Mouse (Mus musculus) layer of hippocampus, postnatal 10 days (tissue): Measurements from ENCODE around the gene Smim13. TPM values are rescaled to one million over a fixed set of nuclear protein-coding genes. Genes with fewer than 3 reads are reported as not detected.

ENCODE experiments used
- DNase-seq, 2 experiments: peaks; one replicate each; pipeline ENCODE4 v3.0.0; 2021; ENCODE audit warnings: low spot score in 2 of 2
- total RNA-seq, 2 experiments: library from RNA; stranded (reverse); gene quantifications; 2 replicates each; pipeline ENCODE4 v1.2.3; 2021

Gene Smim13
- total RNA-seq, 2 experiments from 2014 or later: 122 to 128 TPM

- peak; percentile 74 to 80 for DNase-seq
These were observed 33.6 kb downstream of the Smim13 start for GRCm38 (mm10) chr13:41283256-41283655.

- DNase-seq: no peak
These were observed 35.8 kb downstream of the Smim13 start for GRCm38 (mm10) chr13:41285448-41285847.

GRCm38 (mm10) chr13:41286285-41286684 is 36.6 kb downstream of the Smim13 start:
- DNase-seq: no peak

- no peak for DNase-seq
These were observed 41.9 kb downstream of the Smim13 start for GRCm38 (mm10) chr13:41291466-41291974.

GRCm38 (mm10) chr13:41293595-41293994 is 44.0 kb downstream of the Smim13 start:
- DNase-seq: no peak

- DNase-seq: no peak
These were observed 46.2 kb downstream of the Smim13 start for GRCm38 (mm10) chr13:41295886-41296285.

GRCm38 (mm10) chr13:41296396-41296795 is 46.8 kb downstream of the Smim13 start:
- no peak for DNase-seq

- no peak for DNase-seq
These were observed 48.9 kb downstream of the Smim13 start for GRCm38 (mm10) chr13:41298533-41298932.

GRCm38 (mm10) chr13:41298996-41299395 is 49.4 kb downstream of the Smim13 start:
- DNase-seq: no peak

- no peak for DNase-seq
These were observed 50.4 kb downstream of the Smim13 start for GRCm38 (mm10) chr13:41300037-41300436.

- peak; percentile 89 to 91 for DNase-seq
These were observed 53.1 kb downstream of the Smim13 start for GRCm38 (mm10) chr13:41302716-41303115.

GRCm38 (mm10) chr13:41320749-41321148 is 71.1 kb downstream of the Smim13 start:
- no peak for DNase-seq

- peak in 1 of 2 experiments; percentile 30 for DNase-seq
These were observed 71.8 kb downstream of the Smim13 start for GRCm38 (mm10) chr13:41321433-41321832.

GRCm38 (mm10) chr13:41324631-41325030 is 75.0 kb downstream of the Smim13 start:
- no peak for DNase-seq

- DNase-seq: no peak
These were observed 75.7 kb downstream of the Smim13 start for GRCm38 (mm10) chr13:41325346-41325745.

GRCm38 (mm10) chr13:41326134-41326533 is 76.5 kb downstream of the Smim13 start:
- DNase-seq: no peak

Other genes with a start within 250 kb of the Smim13 start
- 10 to 100 TPM; 34.8 to 34.9 TPM for gene Pak1ip1, start 248.8 kb upstream of the Smim13 start, total RNA-seq
- gene Tmem14c, start 233.6 kb upstream of the Smim13 start, total RNA-seq: 10 to 100 TPM; 66.6 to 75.7 TPM
- gene Mak, start 170.1 kb upstream of the Smim13 start, total RNA-seq: 1 to 10 TPM; 1.1 to 2.0 TPM
- gene Gcm2, start 138.8 kb upstream of the Smim13 start, total RNA-seq: not detected
- gene Sycp2l, start 135.5 kb upstream of the Smim13 start, total RNA-seq: under 1 TPM in 1 of 2 experiments, not detected in 1; 0.18 TPM
- gene Elovl2, start 29.4 kb upstream of the Smim13 start, total RNA-seq: 10 to 100 TPM; 42.1 to 44.2 TPM
- gene Gm17364, start 24.1 kb downstream of the Smim13 start, total RNA-seq: not detected
- gene Nedd9, start 237.5 kb downstream of the Smim13 start, total RNA-seq: 10 to 100 TPM; 16.9 to 20.7 TPM